Mouse (Mus musculus) heart, embryonic 16.5 days (tissue): ENCODE results near the gene Fam222b. TPM values are rescaled to one million over a fixed set of nuclear protein-coding genes. Genes with fewer than 3 reads are reported as not detected.

ENCODE experiments used
- ATAC-seq: fragments of 200-750 bp; cut with Nextera tagmentation; replicated peaks from 2 replicates; pipeline ENCODE4 v1.8.0; 2017; ENCODE audit warnings: moderate number of reproducible peaks; ENCODE audit not compliant: insufficient read depth, low FRiP score; ENCODE audit errors: extremely low read depth
- H3K27ac ChIP-seq: fragments of 300-500 bp; sonication (generic); 2 replicates; pipeline ENCODE4 v1.5.1; 2014; ENCODE audit warnings: mild to moderate bottlenecking, low read length, control low read depth, moderate library complexity
- H3K27me3 ChIP-seq: fragments of 300-500 bp; sonication (generic); 2 replicates; pipeline ENCODE4 v1.6.1; 2014; ENCODE audit warnings: low read length, mixed read lengths; ENCODE audit not compliant: control insufficient read depth, insufficient read depth
- H3K36me3 ChIP-seq: fragments of 300-500 bp; sonication (generic); 2 replicates; pipeline ENCODE4 v1.6.1; 2014; ENCODE audit not compliant: control insufficient read depth, insufficient read depth
- H3K4me1 ChIP-seq: fragments of 300-500 bp; sonication (generic); 2 replicates; pipeline ENCODE4 v1.6.1; 2014; ENCODE audit warnings: low read length, mixed read lengths; ENCODE audit not compliant: control insufficient read depth, insufficient read depth
- H3K4me2 ChIP-seq: fragments of 300-500 bp; sonication (generic); 2 replicates; pipeline ENCODE4 v1.6.1; 2014; ENCODE audit warnings: low read depth, mild to moderate bottlenecking, control low read depth, low read length
- H3K4me3 ChIP-seq: fragments of 300-500 bp; sonication (generic); 2 replicates; pipeline ENCODE4 v1.5.1; 2014; ENCODE audit warnings: mild to moderate bottlenecking, control low read depth, low read length
- H3K9ac ChIP-seq: fragments of 300-500 bp; sonication (generic); 2 replicates; pipeline ENCODE4 v1.6.1; 2014; ENCODE audit warnings: low read length, control low read depth
- H3K9me3 ChIP-seq: fragments of 300-500 bp; sonication (generic); replicated peaks from 2 replicates; pipeline ENCODE4 v1.6.1; 2016; ENCODE audit warnings: low read length; ENCODE audit not compliant: control insufficient read depth
- WGBS: fragments of 180-500 bp; shearing (Covaris S2); extraction: QIAGEN DNeasy Blood & Tissue Kit; methylation state at CpG from one replicate; pipeline ENCODE4 v1.1.7; 2014; 5-methylcytosine and 5-hydroxymethylcytosine counted together
- polyA plus RNA-seq: library from polyadenylated mRNA; unstranded; fragments of >200 nt; fragmentation: Nextera tagmentation; extraction: Ambion mirVana; gene quantifications from 2 replicates; pipeline ENCODE4 v1.2.1, GENCODE M21; 2015

Gene Fam222b
- polyA plus RNA-seq, 1 experiment from 2014 or later: 14.9 TPM

DNA sequence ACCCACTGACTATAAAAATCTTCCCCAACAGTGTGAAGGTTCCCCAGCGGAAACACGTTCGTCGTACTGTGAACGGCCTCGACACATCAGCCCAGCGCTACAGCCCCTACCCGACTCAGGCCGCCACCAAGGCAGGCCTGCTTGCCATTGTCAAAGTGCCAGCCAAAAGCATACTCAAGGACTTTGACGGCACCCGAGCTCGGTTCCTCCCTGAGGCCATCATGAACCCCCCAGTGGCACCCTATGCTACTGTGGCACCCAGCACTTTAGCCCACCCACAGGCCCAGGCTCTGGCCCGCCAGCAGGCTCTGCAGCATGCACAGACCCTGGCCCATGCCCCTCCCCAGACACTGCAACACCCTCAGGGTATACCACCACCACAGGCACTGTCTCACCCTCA, 59.3 kb downstream of the Fam222b start:
- 81% methylated on average over 13 of the region's 13 CpGs for WGBS
- Histone ChIP-seq H3K9me3 (no peaks in the 10 kb centered on the region), H3K27ac (no peak overlapping the region), H3K27me3 (no peaks in the 10 kb centered on the region), H3K4me1 (0 out of 2 replicates have a peak, but pooled peaks cover 5% of the 10 kb centered on the region), H3K4me2 (no peak overlapping the region), H3K9ac (no peak overlapping the region), H3K36me3 (peaks cover 54% of the 10 kb centered on the region), H3K4me3 (no peak overlapping the region)
- ATAC-seq: no peak

GRCm38 (mm10) chr11:78155674-78156073, 61.2 kb downstream of the Fam222b start:
- Histone ChIP-seq H3K4me2 (no peak overlapping the region), H3K36me3 (peaks cover 59% of the 10 kb centered on the region), H3K4me1 (peaks cover 9% of the 10 kb centered on the region), H3K9me3 (no peaks in the 10 kb centered on the region), H3K27ac (no peak overlapping the region), H3K9ac (no peak overlapping the region), H3K4me3 (no peak overlapping the region), H3K27me3 (no peaks in the 10 kb centered on the region)
- ATAC-seq: no peak
- 75% methylated on average over 5 of the region's 5 CpGs for WGBS

- H3K4me1 ChIP-seq: peaks cover 9% of the 10 kb centered on the region
- no peak overlapping the region for H3K4me3 ChIP-seq
- no peak overlapping the region for H3K27ac ChIP-seq
- no peaks in the 10 kb centered on the region for H3K9me3 ChIP-seq
- no peaks in the 10 kb centered on the region for H3K27me3 ChIP-seq
- H3K4me2 ChIP-seq: no peak overlapping the region
- H3K9ac ChIP-seq: no peak overlapping the region
- ATAC-seq: no peak
- peaks cover 56% of the 10 kb centered on the region for H3K36me3 ChIP-seq
- 74% methylated on average over 6 of the region's 6 CpGs for WGBS
These were observed 61.8 kb downstream of the Fam222b start for GRCm38 (mm10) chr11:78156156-78156699.

GRCm38 (mm10) chr11:78159096-78159495, 64.6 kb downstream of the Fam222b start:
- Histone ChIP-seq H3K9ac (no peak overlapping the region), H3K9me3 (no peaks in the 10 kb centered on the region), H3K27ac (no peak overlapping the region), H3K4me2 (no peak overlapping the region), H3K4me3 (no peak overlapping the region), H3K4me1 (peaks cover 25% of the 10 kb centered on the region), H3K36me3 (peaks cover 52% of the 10 kb centered on the region), H3K27me3 (no peaks in the 10 kb centered on the region)
- peak; percentile 10; the same call in 1 of the 2 replicates for ATAC-seq
- 21% methylated on average over 2 of the region's 2 CpGs for WGBS

- ATAC-seq: no peak
- H3K9me3 ChIP-seq: no peaks in the 10 kb centered on the region
- no peak overlapping the region for H3K4me2 ChIP-seq
- peaks cover 48% of the 10 kb centered on the region for H3K36me3 ChIP-seq
- H3K4me1 ChIP-seq: peaks cover 25% of the 10 kb centered on the region
- no peak overlapping the region for H3K27ac ChIP-seq
- H3K9ac ChIP-seq: no peak overlapping the region
- H3K27me3 ChIP-seq: no peaks in the 10 kb centered on the region
- H3K4me3 ChIP-seq: no peak overlapping the region
- 69% methylated on average over 7 of the region's 7 CpGs for WGBS
These were observed 65.1 kb downstream of the Fam222b start for GRCm38 (mm10) chr11:78159557-78159956.

DNA sequence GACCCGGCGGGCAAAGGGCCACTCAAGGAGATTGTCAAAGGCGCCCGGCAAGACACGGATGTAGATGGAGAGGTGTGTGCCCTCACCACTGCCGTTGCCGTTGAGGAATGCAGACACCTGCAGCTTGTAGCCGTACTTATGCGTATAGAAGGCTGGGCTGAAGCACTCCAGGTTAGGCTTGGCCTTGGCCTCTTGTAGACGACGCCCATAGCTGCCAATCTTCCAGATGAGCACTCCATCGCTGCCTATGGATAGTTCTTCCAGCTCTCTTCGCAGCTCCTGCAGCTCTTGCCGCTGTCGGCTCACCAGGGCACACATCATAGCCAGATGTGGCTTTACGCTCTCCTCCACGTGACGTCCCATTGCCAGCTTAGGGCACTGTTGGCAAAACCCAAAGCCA, 65.7 kb downstream of the Fam222b start:
- Histone ChIP-seq H3K4me2 (no peak overlapping the region), H3K27ac (no peak overlapping the region), H3K9ac (no peak overlapping the region), H3K27me3 (no peaks in the 10 kb centered on the region), H3K9me3 (no peaks in the 10 kb centered on the region), H3K4me1 (peaks cover 25% of the 10 kb centered on the region), H3K36me3 (peaks cover 43% of the 10 kb centered on the region), H3K4me3 (no peak overlapping the region)
- ATAC-seq: no peak
- WGBS: 84% methylated on average over 18 of the region's 18 CpGs

- Histone ChIP-seq H3K9ac (no peak overlapping the region), H3K36me3 (peaks cover 38% of the 10 kb centered on the region), H3K9me3 (no peaks in the 10 kb centered on the region), H3K27ac (no peak overlapping the region), H3K4me2 (no peak overlapping the region), H3K4me3 (no peak overlapping the region), H3K4me1 (peaks cover 27% of the 10 kb centered on the region), H3K27me3 (no peaks in the 10 kb centered on the region)
- no peak for ATAC-seq
- WGBS: 90% methylated on average over 3 of the region's 3 CpGs
These were observed 66.2 kb downstream of the Fam222b start for GRCm38 (mm10) chr11:78160675-78161074.

DNA sequence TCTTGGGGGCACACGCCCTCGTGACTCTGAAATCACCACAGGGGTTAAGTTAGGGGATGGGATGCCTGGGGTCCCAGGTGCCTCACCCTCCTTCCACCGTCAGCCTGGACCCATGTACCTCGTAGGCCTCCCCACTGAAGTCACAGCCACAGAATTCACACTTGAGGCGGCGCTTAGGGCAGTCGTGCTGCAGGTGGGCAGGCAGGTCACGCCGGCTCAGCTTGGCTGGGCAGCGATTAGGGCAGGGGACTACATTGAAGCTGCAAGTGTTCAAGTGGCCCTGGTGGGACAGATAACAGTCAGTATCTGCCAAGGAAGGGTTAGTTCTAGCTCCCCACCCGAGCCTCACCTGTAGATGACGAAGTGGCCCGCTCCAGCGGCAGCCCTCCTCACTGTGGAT, 66.7 kb downstream of the Fam222b start:
- ATAC-seq: no peak
- no peak overlapping the region for H3K9ac ChIP-seq
- no peak overlapping the region for H3K4me3 ChIP-seq
- H3K27ac ChIP-seq: no peak overlapping the region
- H3K36me3 ChIP-seq: peaks cover 35% of the 10 kb centered on the region
- H3K4me2 ChIP-seq: no peak overlapping the region
- 87% methylated on average over 14 of the region's 14 CpGs for WGBS
- no peaks in the 10 kb centered on the region for H3K9me3 ChIP-seq
- no peaks in the 10 kb centered on the region for H3K27me3 ChIP-seq
- peaks cover 32% of the 10 kb centered on the region for H3K4me1 ChIP-seq

DNA sequence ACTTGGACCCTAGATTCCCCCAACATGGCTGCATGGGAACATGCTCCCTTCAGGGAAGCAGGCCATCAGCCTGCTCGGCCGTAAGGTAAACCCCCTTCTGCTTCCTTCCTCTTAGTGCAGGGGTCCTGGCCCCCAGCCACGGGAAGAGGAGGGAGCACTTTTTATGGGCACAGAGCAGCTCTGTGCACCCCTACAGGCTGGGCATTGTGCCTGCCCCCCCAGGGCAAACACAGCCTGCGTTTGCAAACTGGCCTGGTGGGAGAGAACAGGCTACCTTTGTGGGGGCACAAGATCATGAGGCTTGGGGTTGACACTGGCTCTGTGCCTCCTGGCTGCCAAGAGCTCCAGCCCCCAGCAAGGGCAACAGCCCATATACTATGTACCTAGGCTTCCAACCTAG, 67.5 kb downstream of the Fam222b start:
- Histone ChIP-seq H3K36me3 (peaks cover 33% of the 10 kb centered on the region), H3K9ac (peak overlapping the region; percentile 14; the same call in 1 of the 2 replicates), H3K4me1 (peaks cover 36% of the 10 kb centered on the region), H3K4me3 (no peak overlapping the region), H3K4me2 (0 out of 2 replicates have a peak overlapping the region, but pooled peaks have one; percentile 92), H3K27me3 (no peaks in the 10 kb centered on the region), H3K27ac (no peak overlapping the region), H3K9me3 (no peaks in the 10 kb centered on the region)
- WGBS: 58% methylated on average over 4 of the region's 4 CpGs
- no peak for ATAC-seq
